Mouse (Mus musculus) C2C12 (cell line): Measurements from ENCODE around the gene Pik3r5. TPM values are rescaled to one million over a fixed set of nuclear protein-coding genes. Genes with fewer than 3 reads are reported as not detected.

Experiments
- H3K27me3 ChIP-seq: one replicate; pipeline ENCODE4 v1.6.1; 2011; ENCODE audit not compliant: control insufficient read depth, insufficient read depth, insufficient read length
- H3K36me3 ChIP-seq: one replicate; pipeline ENCODE4 v1.6.1; 2011; ENCODE audit not compliant: control insufficient read depth, insufficient read depth
- H3K4me3 ChIP-seq: one replicate; pipeline ENCODE4 v1.5.1; 2011; ENCODE audit warnings: mild to moderate bottlenecking, control low read depth; ENCODE audit not compliant: poor library complexity, insufficient read depth, severe bottlenecking
- H3K79me2 ChIP-seq: one replicate; pipeline ENCODE4 v1.6.1; 2011; ENCODE audit not compliant: control insufficient read depth, insufficient read depth
- H3K79me3 ChIP-seq: one replicate; pipeline ENCODE4 v1.6.1; 2011; ENCODE audit warnings: low read depth, control low read depth
- H3ac ChIP-seq: one replicate; pipeline ENCODE3; 2011; ENCODE audit warnings: low read depth; ENCODE audit not compliant: control insufficient read depth, insufficient read length
- CEBPB ChIP-seq: IDR thresholded peaks from one replicate; pipeline ENCODE4 v1.6.1; 2011; ENCODE audit warnings: low read depth, mild to moderate bottlenecking, control low read depth, moderate library complexity
- CTCF ChIP-seq: IDR thresholded peaks from one replicate; pipeline ENCODE4 v1.5.1; 2011; ENCODE audit not compliant: control insufficient read depth, insufficient read depth, insufficient read length
- FOSL1 ChIP-seq: IDR thresholded peaks from one replicate; pipeline ENCODE4 v1.8.0; 2011; ENCODE audit warnings: mild to moderate bottlenecking, low read length; ENCODE audit not compliant: poor library complexity, insufficient read depth, severe bottlenecking
- MAX ChIP-seq: IDR thresholded peaks from one replicate; pipeline ENCODE4 v1.6.1; 2011; ENCODE audit warnings: mild to moderate bottlenecking, control low read depth
- MYOD1 ChIP-seq: IDR thresholded peaks from one replicate; pipeline ENCODE4 v1.6.1; 2011; ENCODE audit warnings: low read depth; ENCODE audit not compliant: control insufficient read depth, insufficient read length
- MYOG ChIP-seq: IDR thresholded peaks from one replicate; pipeline ENCODE4 v1.6.1; 2011; ENCODE audit not compliant: control insufficient read depth, insufficient read length; ENCODE audit errors: extremely low read depth
- USF1 ChIP-seq: IDR thresholded peaks from one replicate; pipeline ENCODE4 v1.6.1; 2011; ENCODE audit warnings: low read depth, mild to moderate bottlenecking, control low read depth, moderate library complexity
- polyA plus RNA-seq: library from polyadenylated mRNA; unstranded; fragments of >200 nt; fragmentation: generic; extraction: Trizol; gene quantifications from one replicate; pipeline ENCODE4 v1.2.1, GENCODE M21; 2012; ENCODE audit warnings: missing spikeins

Gene Pik3r5
- polyA plus RNA-seq, 1 experiment: 0.89 TPM

DNA sequence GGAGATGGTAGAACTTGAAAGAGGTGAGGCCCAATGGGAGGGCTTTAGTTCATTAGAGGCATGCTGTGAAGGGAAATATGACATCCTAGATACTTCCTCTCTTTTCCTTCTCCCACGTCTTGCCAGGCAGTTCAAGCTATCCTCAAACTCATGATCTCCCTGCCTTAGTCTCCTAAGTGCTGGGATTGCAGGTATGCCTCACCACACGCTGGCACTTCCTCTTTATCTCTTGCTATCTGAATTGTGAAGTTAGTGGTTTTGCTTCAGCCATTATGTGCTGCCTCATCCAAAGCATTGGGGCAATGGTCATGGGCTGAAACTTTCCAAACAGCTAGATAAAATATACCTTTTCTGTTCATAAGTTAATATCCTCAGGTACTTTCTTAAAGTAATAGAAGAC is 77.3 kb downstream of the Pik3r5 start:
- Histone ChIP-seq H3ac (no peak overlapping the region), H3K36me3 (no peaks in the 10 kb centered on the region), H3K27me3 (peaks cover 10% of the 10 kb centered on the region), H3K4me3 (no peak overlapping the region), H3K79me2 (no peaks in the 10 kb centered on the region), H3K79me3 (no peaks in the 10 kb centered on the region)
- TF ChIP-seq MYOG (no peak), CTCF (no peak), CEBPB (no peak), FOSL1 (no peak), MYOD1 (no peak), USF1 (no peak)

DNA sequence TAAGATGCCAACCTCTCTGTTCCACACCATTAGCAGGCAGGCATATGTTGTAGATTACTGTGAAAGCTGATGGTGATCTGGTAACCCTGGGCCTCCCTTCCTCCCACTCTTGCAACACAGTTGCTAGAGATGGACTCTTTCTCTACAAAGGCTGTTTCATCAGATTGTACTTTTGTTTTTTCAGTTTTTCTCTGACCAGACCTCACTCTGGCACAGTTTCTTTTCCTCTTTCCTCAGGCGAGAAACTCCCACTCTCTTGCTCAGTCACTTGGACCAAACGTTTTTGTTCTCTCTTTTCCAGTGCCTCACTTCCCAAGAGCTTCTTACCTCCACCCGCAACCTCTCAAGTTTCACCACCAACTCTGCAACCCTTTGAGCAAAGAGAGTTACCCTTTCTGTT is 82.0 kb downstream of the Pik3r5 start:
- no peak overlapping the region for H3ac ChIP-seq
- H3K27me3 ChIP-seq: no peaks in the 10 kb centered on the region
- TF ChIP-seq MYOG: no peak
- no peak for TF ChIP-seq USF1
- TF ChIP-seq CTCF: no peak
- no peak for TF ChIP-seq FOSL1
- no peak overlapping the region for H3K4me3 ChIP-seq
- no peaks in the 10 kb centered on the region for H3K79me3 ChIP-seq
- H3K36me3 ChIP-seq: no peaks in the 10 kb centered on the region
- H3K79me2 ChIP-seq: no peaks in the 10 kb centered on the region

DNA sequence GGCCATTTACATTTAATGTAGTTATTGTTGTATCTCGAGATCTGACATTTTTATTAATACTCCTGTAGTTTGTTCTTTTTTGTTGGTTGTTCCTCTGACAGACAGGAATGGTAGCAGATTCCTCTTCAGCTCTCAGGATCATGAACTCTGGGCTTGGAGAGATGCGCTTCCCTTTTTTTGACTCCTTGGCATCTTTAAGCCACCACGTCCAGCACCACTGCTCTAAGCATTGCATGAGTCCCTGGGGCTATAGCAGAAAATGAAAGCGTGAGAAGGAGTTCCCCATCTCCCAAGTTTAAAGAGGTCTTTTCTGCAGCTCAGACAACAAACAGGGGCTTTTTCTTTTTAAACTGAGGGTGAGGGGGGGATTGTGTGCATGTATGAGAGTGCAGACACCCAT is 87.4 kb downstream of the Pik3r5 start:
- no peak for TF ChIP-seq MYOD1
- TF ChIP-seq MAX: no peak
- no peak for TF ChIP-seq MYOG
- TF ChIP-seq CEBPB: no peak
- TF ChIP-seq FOSL1: no peak
- no peak for TF ChIP-seq CTCF
- no peak for TF ChIP-seq USF1
- H3K27me3 ChIP-seq: peaks cover 3% of the 10 kb centered on the region
- no peaks in the 10 kb centered on the region for H3K79me3 ChIP-seq
- H3K4me3 ChIP-seq: no peak overlapping the region
- no peaks in the 10 kb centered on the region for H3K79me2 ChIP-seq
- H3ac ChIP-seq: no peak overlapping the region
- H3K36me3 ChIP-seq: no peaks in the 10 kb centered on the region

DNA sequence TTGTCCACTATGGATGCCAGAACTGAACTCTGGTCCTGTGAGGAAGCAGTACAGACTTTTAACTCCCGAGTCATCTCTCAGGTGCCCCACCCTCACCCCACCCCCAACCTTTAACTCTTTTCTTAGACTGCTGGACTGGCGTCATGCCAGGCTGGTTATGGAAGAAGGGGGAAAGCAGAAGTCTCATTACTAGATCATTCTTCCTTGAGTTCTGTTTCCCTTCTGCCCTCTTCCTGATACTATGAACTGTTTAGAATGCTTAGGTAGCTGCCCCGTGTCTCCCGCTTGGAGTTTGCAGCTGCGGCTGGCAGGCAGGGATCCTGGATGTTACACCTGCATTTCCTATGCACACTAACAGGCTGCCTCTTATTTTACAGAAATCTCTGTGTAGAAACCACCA is 87.9 kb downstream of the Pik3r5 start:
- no peaks in the 10 kb centered on the region for H3K36me3 ChIP-seq
- no peak overlapping the region for H3ac ChIP-seq
- H3K79me3 ChIP-seq: no peaks in the 10 kb centered on the region
- peaks cover 3% of the 10 kb centered on the region for H3K27me3 ChIP-seq
- H3K4me3 ChIP-seq: no peak overlapping the region
- no peaks in the 10 kb centered on the region for H3K79me2 ChIP-seq
- TF ChIP-seq USF1: no peak
- TF ChIP-seq CEBPB: no peak

DNA sequence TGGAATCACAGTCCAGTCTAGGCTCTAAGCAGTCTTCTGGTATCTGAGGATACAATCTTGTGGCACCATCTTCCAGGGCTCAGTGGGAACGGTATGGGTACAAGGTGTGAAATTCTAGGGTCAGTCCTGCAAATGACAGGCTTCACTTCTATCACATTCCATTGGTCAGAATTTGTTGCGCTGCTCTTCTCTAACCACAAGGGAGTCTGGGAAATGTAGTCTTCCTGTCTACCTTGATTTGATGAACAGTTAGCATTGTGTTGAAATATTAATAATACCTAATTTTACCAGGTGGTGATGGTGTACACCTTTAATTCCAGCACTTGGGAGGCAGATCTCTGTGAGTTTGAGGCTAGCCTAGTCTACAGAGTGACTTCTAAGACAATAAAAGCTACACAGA is 88.5 kb downstream of the Pik3r5 start:
- peaks cover 5% of the 10 kb centered on the region for H3K27me3 ChIP-seq
- H3K79me3 ChIP-seq: no peaks in the 10 kb centered on the region
- TF ChIP-seq MYOG (no peak), MAX (no peak), USF1 (no peak), CTCF (no peak), CEBPB (no peak), FOSL1 (no peak), MYOD1 (no peak)
- H3K36me3 ChIP-seq: no peaks in the 10 kb centered on the region
- H3K4me3 ChIP-seq: no peak overlapping the region
- H3ac ChIP-seq: no peak overlapping the region
- H3K79me2 ChIP-seq: no peaks in the 10 kb centered on the region

DNA sequence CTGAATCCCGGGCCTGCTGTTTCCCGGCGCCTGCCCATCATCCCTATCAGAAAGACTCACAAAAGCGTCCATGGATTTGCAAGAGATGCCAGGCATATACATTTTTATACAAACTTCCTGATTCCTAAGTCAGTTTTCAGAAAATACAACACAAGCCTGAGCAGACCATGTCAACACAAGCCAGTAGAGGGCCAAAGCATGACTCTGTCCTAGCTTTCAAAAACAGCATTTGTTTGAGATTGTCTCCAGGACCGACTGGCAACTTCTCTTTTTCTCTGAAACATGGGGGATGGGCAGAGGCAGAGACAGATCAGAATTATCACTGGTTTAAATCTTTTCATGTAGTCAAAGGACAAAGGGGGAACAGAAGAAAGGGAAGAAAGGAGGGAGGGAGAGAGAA is 89.4 kb downstream of the Pik3r5 start:
- no peaks in the 10 kb centered on the region for H3K79me2 ChIP-seq
- TF ChIP-seq CEBPB: no peak
- H3K36me3 ChIP-seq: no peaks in the 10 kb centered on the region
- H3ac ChIP-seq: no peak overlapping the region
- no peak overlapping the region for H3K4me3 ChIP-seq
- no peaks in the 10 kb centered on the region for H3K79me3 ChIP-seq
- H3K27me3 ChIP-seq: peaks cover 7% of the 10 kb centered on the region
